Mouse (Mus musculus): ENCODE results near the gene Olfr1364. TPM values are rescaled to one million over a fixed set of nuclear protein-coding genes. Genes with fewer than 3 reads are reported as not detected.

Gene Olfr1364
- polyA plus RNA-seq, 1 experiment from 2014 or later = not detected

Other genes starting within 250 kb of the Olfr1364 start
- not detected in 2 replicates for gene Olfr1367, start 234.8 kb downstream of the Olfr1364 start, polyA plus RNA-seq (2015; fragmentation: Nextera tagmentation; extraction: Ambion mirVana)
- gene Zscan12, start 218.9 kb downstream of the Olfr1364 start, polyA plus RNA-seq (2015; fragmentation: Nextera tagmentation; extraction: Ambion mirVana) = 12.9 and 13.9 TPM in 2 replicates
- 88.0 and 91.8 TPM in 2 replicates for gene Zkscan3, start 179.0 kb downstream of the Olfr1364 start, polyA plus RNA-seq (2015; fragmentation: Nextera tagmentation; extraction: Ambion mirVana)
- gene Pgbd1, start 140.7 kb downstream of the Olfr1364 start, polyA plus RNA-seq (2015; fragmentation: Nextera tagmentation; extraction: Ambion mirVana) = 3.8 and 4.7 TPM in 2 replicates
- gene Zscan26, start 128.0 kb downstream of the Olfr1364 start, polyA plus RNA-seq (2015; fragmentation: Nextera tagmentation; extraction: Ambion mirVana) = 22.9 and 32.2 TPM in 2 replicates
- gene Nkapl, start 113.2 kb downstream of the Olfr1364 start, polyA plus RNA-seq (2015; fragmentation: Nextera tagmentation; extraction: Ambion mirVana) = 1.9 and 2.3 TPM in 2 replicates
- gene Zkscan4, start 102.9 kb downstream of the Olfr1364 start, polyA plus RNA-seq (2015; fragmentation: Nextera tagmentation; extraction: Ambion mirVana) = 4.5 TPM in 2 replicates
- gene Gm10065, start 102.3 kb downstream of the Olfr1364 start, polyA plus RNA-seq (2015; fragmentation: Nextera tagmentation; extraction: Ambion mirVana) = not detected in 2 replicates
- 0.46 and 1.6 TPM in 2 replicates for gene AK157302, start 86.5 kb downstream of the Olfr1364 start, polyA plus RNA-seq (2015; fragmentation: Nextera tagmentation; extraction: Ambion mirVana)
- gene Gm11273, start 80.3 kb downstream of the Olfr1364 start, polyA plus RNA-seq (2015; fragmentation: Nextera tagmentation; extraction: Ambion mirVana) = 9.9 and 19.3 TPM in 2 replicates
- 6.8 and 7.0 TPM in 2 replicates for gene Zkscan8, start 50.6 kb downstream of the Olfr1364 start, polyA plus RNA-seq (2015; fragmentation: Nextera tagmentation; extraction: Ambion mirVana)
- 0.16 and 0.17 TPM in 2 replicates for gene Olfr1366, start 39.0 kb downstream of the Olfr1364 start, polyA plus RNA-seq (2015; fragmentation: Nextera tagmentation; extraction: Ambion mirVana)
- gene Olfr1535, start 21.9 kb downstream of the Olfr1364 start, polyA plus RNA-seq (2015; fragmentation: Nextera tagmentation; extraction: Ambion mirVana) = not detected in 2 replicates
- not detected in 2 replicates for gene Olfr1362, start 32.3 kb upstream of the Olfr1364 start, polyA plus RNA-seq (2015; fragmentation: Nextera tagmentation; extraction: Ambion mirVana)
- gene Olfr11, start 60.8 kb upstream of the Olfr1364 start, polyA plus RNA-seq (2015; fragmentation: Nextera tagmentation; extraction: Ambion mirVana) = not detected in 2 replicates
- gene Olfr1361, start 81.6 kb upstream of the Olfr1364 start, polyA plus RNA-seq (2015; fragmentation: Nextera tagmentation; extraction: Ambion mirVana) = not detected in 2 replicates
- not detected in 2 replicates for gene Olfr1360, start 95.6 kb upstream of the Olfr1364 start, polyA plus RNA-seq (2015; fragmentation: Nextera tagmentation; extraction: Ambion mirVana)
- gene Olfr1359, start 116.4 kb upstream of the Olfr1364 start, polyA plus RNA-seq (2015; fragmentation: Nextera tagmentation; extraction: Ambion mirVana) = not detected in 2 replicates
- 1.9 and 3.8 TPM in 2 replicates for gene Hist1h2bl, start 134.4 kb upstream of the Olfr1364 start, polyA plus RNA-seq (2015; fragmentation: Nextera tagmentation; extraction: Ambion mirVana)
- 13.5 and 20.3 TPM in 2 replicates for gene Hist1h2ai, start 134.7 kb upstream of the Olfr1364 start, polyA plus RNA-seq (2015; fragmentation: Nextera tagmentation; extraction: Ambion mirVana)
- 6.2 and 12.4 TPM in 2 replicates for gene Hist1h3h, start 135.9 kb upstream of the Olfr1364 start, polyA plus RNA-seq (2015; fragmentation: Nextera tagmentation; extraction: Ambion mirVana)
- gene Hist1h2bm, start 140.3 kb upstream of the Olfr1364 start, polyA plus RNA-seq (2015; fragmentation: Nextera tagmentation; extraction: Ambion mirVana) = 4.3 and 4.4 TPM in 2 replicates
- gene Hist1h4j, start 153.3 kb upstream of the Olfr1364 start, polyA plus RNA-seq (2015; fragmentation: Nextera tagmentation; extraction: Ambion mirVana) = 1.4 and 1.6 TPM in 2 replicates
- 4.3 and 5.9 TPM in 2 replicates for gene Hist1h4k, start 168.7 kb upstream of the Olfr1364 start, polyA plus RNA-seq (2015; fragmentation: Nextera tagmentation; extraction: Ambion mirVana)
- gene Hist1h2ak, start 172.1 kb upstream of the Olfr1364 start, polyA plus RNA-seq (2015; fragmentation: Nextera tagmentation; extraction: Ambion mirVana) = 24.4 and 25.9 TPM in 2 replicates
- 2.2 and 3.1 TPM in 2 replicates for gene Hist1h2bn, start 172.4 kb upstream of the Olfr1364 start, polyA plus RNA-seq (2015; fragmentation: Nextera tagmentation; extraction: Ambion mirVana)
- gene Hist1h1b, start 198.9 kb upstream of the Olfr1364 start, polyA plus RNA-seq (2015; fragmentation: Nextera tagmentation; extraction: Ambion mirVana) = 17.4 and 17.8 TPM in 2 replicates
- 98.9 and 117 TPM in 2 replicates for gene Hist1h3i, start 201.6 kb upstream of the Olfr1364 start, polyA plus RNA-seq (2015; fragmentation: Nextera tagmentation; extraction: Ambion mirVana)
- 3.4 and 6.0 TPM in 2 replicates for gene Hist1h2an, start 205.5 kb upstream of the Olfr1364 start, polyA plus RNA-seq (2015; fragmentation: Nextera tagmentation; extraction: Ambion mirVana)
- 2.0 and 2.2 TPM in 2 replicates for gene Hist1h2bp, start 205.7 kb upstream of the Olfr1364 start, polyA plus RNA-seq (2015; fragmentation: Nextera tagmentation; extraction: Ambion mirVana)
- 22.0 and 25.6 TPM in 2 replicates for gene Hist1h2bq, start 228.4 kb upstream of the Olfr1364 start, polyA plus RNA-seq (2015; fragmentation: Nextera tagmentation; extraction: Ambion mirVana)
- 2.1 TPM in 1 of 2 replicates, not detected in the other for gene Hist1h2ao, start 228.7 kb upstream of the Olfr1364 start, polyA plus RNA-seq (2015; fragmentation: Nextera tagmentation; extraction: Ambion mirVana)
- not detected in 2 replicates for gene Hist1h4m, start 230.0 kb upstream of the Olfr1364 start, polyA plus RNA-seq (2015; fragmentation: Nextera tagmentation; extraction: Ambion mirVana)

All from kidney, embryonic 16.5 days (tissue).